Mouse (Mus musculus) ES-Bruce4 (cell line): ENCODE measurements around the gene Ndrg4.

Source experiments
- CTCF ChIP-seq: IDR thresholded peaks from one replicate; pipeline ENCODE4 v1.8.1; 2011; ENCODE audit warnings: low read depth, low read length
- EP300 ChIP-seq: IDR thresholded peaks from 2 replicates; pipeline ENCODE4 v1.6.1; 2011; ENCODE audit warnings: low read depth, low read length; ENCODE audit not compliant: insufficient read depth
- POLR2A ChIP-seq: IDR thresholded peaks from one replicate; pipeline ENCODE4 v1.8.1; 2011; ENCODE audit warnings: low read length; ENCODE audit not compliant: insufficient read depth

GRCm38 (mm10) chr8:95661575-95661974 lies 15.2 kb upstream of the Ndrg4 start:
- TF ChIP-seq POLR2A (no peak), CTCF (no peak), EP300 (no peak)
